Mouse (Mus musculus) left cerebral cortex, postnatal 14 days (tissue): ENCODE measurements around the gene 1700021F07Rik. TPM values are rescaled to one million over a fixed set of nuclear protein-coding genes. Genes with fewer than 3 reads are reported as not detected.

ENCODE experiments used
- DNase-seq, 2 experiments: peaks; one replicate each; pipeline ENCODE4 v3.0.0; 2021 to 2022; ENCODE audit warnings: low spot score in 2 of 2, mixed read lengths in 1 of 2
- intact Hi-C: fragments of 180-260 bp; cut with DNase I; formaldehyde crosslinking; loops from one replicate; pipeline ENCODE4 v1.15.1; 2025
- long read RNA-seq, 2 experiments: library from polyadenylated mRNA; stranded (forward); transcript quantifications; one replicate each; pipeline ENCODE4 v2.0.0; 2021
- total RNA-seq, 2 experiments: library from RNA; stranded (reverse); gene quantifications; 2 replicates each; pipeline ENCODE4 v1.2.3; 2021

1700021F07Rik gene
- not detected for total RNA-seq
- long read RNA-seq, experiment 1, result 0 reads
- long read RNA-seq, experiment 2, result 0 reads

- intact Hi-C loops, result no loop called here
- DNase-seq, result no peak
Measured at GRCm38 (mm10) chr2:173522376-173522775, at the start of gene 1700021F07Rik. 1700021F07Rik (plus strand) TSS chr2:173522586.

GRCm38 (mm10) chr2:173473233-173473632 is 49.2 kb upstream of the 1700021F07Rik start:
- intact Hi-C loops, result no loop called here

GRCm38 (mm10) chr2:173479050-173479449 is 43.3 kb upstream of the 1700021F07Rik start:
- intact Hi-C loops, result no loop called here
- DNase-seq, result no peak

More at GRCm38 (mm10) chr2:173473233-173473632, 49.2 kb upstream of the 1700021F07Rik start:
- DNase-seq, result no peak

GRCm38 (mm10) chr2:173484486-173484885 is 37.9 kb upstream of the 1700021F07Rik start:
- intact Hi-C loops, result no loop called here
- DNase-seq, result no peak

- intact Hi-C loops, result no loop called here
Measured at GRCm38 (mm10) chr2:173499612-173500011, 22.8 kb upstream of the 1700021F07Rik start.

GRCm38 (mm10) chr2:173513977-173514376 is 8.4 kb upstream of the 1700021F07Rik start:
- no peak for DNase-seq
- intact Hi-C loops, result no loop called here

More at GRCm38 (mm10) chr2:173499612-173500011, 22.8 kb upstream of the 1700021F07Rik start:
- no peak for DNase-seq

GRCm38 (mm10) chr2:173515186-173515585 is 7.2 kb upstream of the 1700021F07Rik start:
- no peak for DNase-seq
- intact Hi-C loops, result no loop called here

- DNase-seq, result no peak
- intact Hi-C loops, result no loop called here
Measured at GRCm38 (mm10) chr2:173516150-173516855, 6.1 kb upstream of the 1700021F07Rik start.

- intact Hi-C loops, result no loop called here
Measured at GRCm38 (mm10) chr2:173528493-173528892, 6.1 kb downstream of the 1700021F07Rik start.

GRCm38 (mm10) chr2:173532711-173533462 is 10.5 kb downstream of the 1700021F07Rik start:
- intact Hi-C loops, result no loop called here
- DNase-seq, result no peak

More at GRCm38 (mm10) chr2:173528493-173528892, 6.1 kb downstream of the 1700021F07Rik start:
- no peak for DNase-seq

GRCm38 (mm10) chr2:173534581-173534980 is 12.2 kb downstream of the 1700021F07Rik start:
- intact Hi-C loops, result no loop called here
- no peak for DNase-seq

GRCm38 (mm10) chr2:173535390-173535789 is 13.0 kb downstream of the 1700021F07Rik start:
- intact Hi-C loops, result no loop called here
- no peak for DNase-seq

- no peak for DNase-seq
- intact Hi-C loops, result no loop called here
Measured at GRCm38 (mm10) chr2:173535886-173536285, 13.5 kb downstream of the 1700021F07Rik start.

- DNase-seq, result peak in 1 of 2 experiments; percentile 22
- intact Hi-C loops, result no loop called here
Measured at GRCm38 (mm10) chr2:173539781-173540180, 17.4 kb downstream of the 1700021F07Rik start.

- intact Hi-C loops, result no loop called here
- no peak for DNase-seq
Measured at GRCm38 (mm10) chr2:173541748-173542147, 19.4 kb downstream of the 1700021F07Rik start.

- DNase-seq, result no peak
- intact Hi-C loops, result no loop called here
Measured at GRCm38 (mm10) chr2:173542716-173543115, 20.3 kb downstream of the 1700021F07Rik start.

- DNase-seq, result peak; percentile 78 to 89
- intact Hi-C loops, result loop anchor here (1.0 kb wide), 1 partner anchor 317 kb away; no protein-coding TSS in a partner anchor
Measured at GRCm38 (mm10) chr2:173545992-173546703, 23.8 kb downstream of the 1700021F07Rik start.

- DNase-seq, result no peak
- intact Hi-C loops, result no loop called here
Measured at GRCm38 (mm10) chr2:173549236-173549635, 26.9 kb downstream of the 1700021F07Rik start.

- intact Hi-C loops, result no loop called here
- DNase-seq, result no peak
Measured at GRCm38 (mm10) chr2:173550681-173551080, 28.3 kb downstream of the 1700021F07Rik start.

GRCm38 (mm10) chr2:173553863-173554262 is 31.5 kb downstream of the 1700021F07Rik start:
- intact Hi-C loops, result no loop called here
- no peak for DNase-seq
